Mouse (Mus musculus) stomach, postnatal 0 days (tissue): ENCODE results near the gene Cecr2.

Source experiments
- CTCF ChIP-seq: IDR thresholded peaks from 2 replicates; pipeline ENCODE4 v1.5.1; 2016; ENCODE audit warnings: antibody characterized with exemption, low read depth, mild to moderate bottlenecking, moderate library complexity
- EP300 ChIP-seq: optimal IDR thresholded peaks from 2 replicates; pipeline ENCODE3; 2016; ENCODE audit warnings: antibody characterized with exemption

DNA sequence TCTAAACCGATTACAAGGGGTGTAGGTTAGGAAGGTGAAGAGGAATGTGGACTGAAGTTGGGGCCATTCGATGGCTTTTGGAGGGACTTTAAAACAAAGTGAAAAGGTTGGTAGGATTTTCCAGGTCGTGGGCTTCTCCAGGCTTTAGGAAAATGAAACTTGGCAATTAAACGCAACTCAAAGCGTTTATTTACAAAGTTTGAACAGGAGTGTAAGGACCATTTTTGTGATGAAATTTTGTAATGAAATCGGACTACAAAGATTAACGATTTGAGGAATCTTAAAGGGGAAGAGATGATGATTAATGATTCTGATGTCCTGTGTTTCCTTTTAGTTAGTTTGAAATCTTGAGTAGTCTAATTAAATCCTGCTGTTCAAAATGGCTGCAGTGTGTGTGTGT, 1.7 kb downstream of the Cecr2 start:
- TF ChIP-seq CTCF: no peak
- TF ChIP-seq EP300: no peak
